Mouse (Mus musculus): Measurements from ENCODE around the gene Hrct1.

DNA sequence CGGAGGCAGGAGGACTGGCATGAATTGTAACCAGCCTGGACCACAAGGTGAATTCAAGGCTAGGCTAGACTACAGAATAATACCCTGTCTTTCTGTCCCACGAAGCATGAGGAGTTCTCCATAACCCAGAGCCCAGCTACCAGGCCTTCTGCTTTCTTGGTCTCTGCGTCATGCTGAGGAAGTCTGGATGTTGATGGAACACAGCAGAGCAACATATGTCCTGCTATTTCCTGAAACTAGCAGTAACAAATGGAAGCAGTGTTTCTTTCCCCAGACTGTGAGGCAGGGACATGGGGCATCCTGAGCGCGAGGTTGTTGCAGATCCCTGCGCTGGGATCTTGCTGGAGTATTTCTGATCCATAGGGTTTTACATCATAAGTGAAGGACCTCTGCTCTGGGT is 48.4 kb upstream of the Hrct1 start:
- TF ChIP-seq HCFC1 (IDR thresholded peaks at IDR 0.05; ENCODE audit: borderline replicate concordance, insufficient read depth, low read length): no peak
- no peak for TF ChIP-seq CHD2 (IDR thresholded peaks at IDR 0.05; ENCODE audit: low read depth, low read length)

All from ES-E14 (cell line).